ENCODE assay signal across 7 mouse cellular contexts in the genomic region with DNA sequence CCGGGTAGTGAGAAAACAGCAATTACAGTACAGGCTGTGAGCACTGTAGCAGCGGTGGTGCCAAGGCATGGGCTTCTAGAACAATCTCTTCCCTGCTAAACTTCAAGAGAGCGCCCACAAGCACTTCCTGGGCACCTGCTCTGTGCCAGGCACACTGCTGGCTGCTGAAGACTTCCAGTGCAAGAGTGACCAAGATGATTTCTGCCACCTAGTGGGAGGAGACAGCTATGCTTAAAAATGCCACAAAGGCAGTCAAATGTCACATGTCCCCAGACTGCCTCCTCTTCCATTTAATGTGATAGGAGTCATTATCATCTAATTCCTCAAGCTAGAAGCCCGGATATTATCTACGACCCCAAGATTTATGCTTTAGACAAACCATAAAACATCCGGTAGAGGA.
DNase-seq lines count a peak whose midpoint lies in the region; ATAC-seq lines count a peak whose summit lies in the region.

No protein-coding gene starts in this region.

- 0 out of 2 replicates have a peak, but pooled peaks cover 7% of the 10 kb centered on the region for H3K4me1 ChIP-seq in limb, embryonic 11.5 days (ENCODE audit: control insufficient read depth, insufficient read depth, low read length)
- H3K4me1 ChIP-seq in limb, embryonic 10.5 days, result peaks cover 40% of the 10 kb centered on the region

- no peak overlapping the region for H3K27ac ChIP-seq in limb, embryonic 11.5 days (replicated peaks; ENCODE audit: low read depth, low read length)
- no peak overlapping the region for H3K27ac ChIP-seq in limb, embryonic 10.5 days

- DNase-seq in limb, embryonic 11.5 days (ENCODE audit: low spot score), result peak; percentile 45
- DNase-seq in limb, embryonic 10.5 days (ENCODE audit: low spot score), result no peak
- peak; percentile 77 for DNase-seq in R1 (ENCODE audit: low read depth, low spot score)
- peak; percentile 44 to 45 for DNase-seq in cerebellum, postnatal 14 days
- DNase-seq in kidney, postnatal 10 days, result peak; percentile 47
- DNase-seq in mesoderm, embryonic 11.5 days (ENCODE audit: low read depth, low spot score), result peak; percentile 59

- no peak overlapping the region for H3K4me2 ChIP-seq in limb, embryonic 11.5 days (ENCODE audit: low read depth, severe bottlenecking)

- H3K27me3 ChIP-seq in limb, embryonic 11.5 days (ENCODE audit: control insufficient read depth, insufficient read depth, low read length), result no peaks in the 10 kb centered on the region
- H3K27me3 ChIP-seq in limb, embryonic 10.5 days (ENCODE audit: low read depth, poor library complexity, severe bottlenecking), result peaks cover 49% of the 10 kb centered on the region

- no peak overlapping the region for H3K9ac ChIP-seq in limb, embryonic 11.5 days (ENCODE audit: low read length)

- H3K36me3 ChIP-seq in limb, embryonic 11.5 days (ENCODE audit: control insufficient read depth, insufficient read depth, low read length), result no peaks in the 10 kb centered on the region
- no peaks in the 10 kb centered on the region for H3K36me3 ChIP-seq in limb, embryonic 10.5 days

- H3K4me3 ChIP-seq in limb, embryonic 11.5 days (ENCODE audit: low read depth, low read length), result no peak overlapping the region
- no peak overlapping the region for H3K4me3 ChIP-seq in limb, embryonic 10.5 days

- ATAC-seq in limb, embryonic 11.5 days (ENCODE audit: insufficient number of reproducible peaks, low FRiP score, low TSS enrichment, low read depth), result no peak
- no peak for ATAC-seq in inflammation-experienced regulatory T-cells, adult 6 months

- WGBS in limb, embryonic 11.5 days, result 42% methylated on average over 6 of the region's 6 CpGs
- WGBS in limb, embryonic 10.5 days, result 60% methylated on average over 6 of the region's 6 CpGs

- no peaks in the 10 kb centered on the region for H3K9me3 ChIP-seq in limb, embryonic 11.5 days (ENCODE audit: control insufficient read depth, low read length)
- no peaks in the 10 kb centered on the region for H3K9me3 ChIP-seq in limb, embryonic 10.5 days (replicated peaks)
